Mouse (Mus musculus) cortical plate, adult 2 months (tissue): ENCODE results near the gene Tmem51.

Experiments used
- CTCF ChIP-seq: fragments of 200-500 bp; IDR thresholded peaks from 2 replicates; pipeline ENCODE4 v1.5.1; 2011; ENCODE audit warnings: mild to moderate bottlenecking, control low read depth, low read length; ENCODE audit not compliant: insufficient read depth; ENCODE audit errors: extremely low read depth
- POLR2A ChIP-seq: fragments of 200-500 bp; IDR thresholded peaks from 2 replicates; pipeline ENCODE4 v1.6.1; 2011; ENCODE audit warnings: mild to moderate bottlenecking, low read length, control low read depth; ENCODE audit not compliant: insufficient read depth; ENCODE audit errors: extremely low read depth

- TF ChIP-seq CTCF (no peak), POLR2A (no peak)
Measured at GRCm38 (mm10) chr4:142075931-142076330, 8.2 kb downstream of the Tmem51 start.
